Mouse (Mus musculus) heart, postnatal 4 days (tissue): ENCODE data around the gene Nt5dc1. TPM values are rescaled to one million over a fixed set of nuclear protein-coding genes. Genes with fewer than 3 reads are reported as not detected.
"Not testable (repeated sequence)": the region's sequence is repeated elsewhere in the genome, so short reads cannot be mapped to it uniquely, and the experiment has no call there.

Experiments
- DNase-seq: peaks from one replicate; pipeline ENCODE4 v3.0.0; 2021
- total RNA-seq, 2 experiments: library from RNA; stranded (reverse); gene quantifications; 2 replicates each; pipeline ENCODE4 v1.2.3; 2021

Gene Nt5dc1
- total RNA-seq: 10 to 100 TPM; 10.4 to 11.1 TPM

- DNase-seq: peak; percentile 97
Measured at GRCm38 (mm10) chr10:34418204-34418756, at the start of gene Nt5dc1. TSS of gene Nt5dc1 (minus strand) at chr10:34418552.

GRCm38 (mm10) chr10:34464321-34464720 is 46.0 kb upstream of the Nt5dc1 start:
- DNase-seq: no peak

- peak; percentile 61 for DNase-seq
Measured at GRCm38 (mm10) chr10:34461451-34461850, 43.1 kb upstream of the Nt5dc1 start.

- no peak for DNase-seq
Measured at GRCm38 (mm10) chr10:34449469-34449868, 31.1 kb upstream of the Nt5dc1 start.

- DNase-seq: not testable (repeated sequence)
Measured at GRCm38 (mm10) chr10:34434191-34434590, 15.8 kb upstream of the Nt5dc1 start.

GRCm38 (mm10) chr10:34431783-34432182 is 13.4 kb upstream of the Nt5dc1 start:
- no peak for DNase-seq

- DNase-seq: not testable (repeated sequence)
Measured at GRCm38 (mm10) chr10:34418794-34419193, 442 bp upstream of the Nt5dc1 start.

GRCm38 (mm10) chr10:34399267-34399666 is 19.1 kb downstream of the Nt5dc1 start:
- DNase-seq: no peak

GRCm38 (mm10) chr10:34396959-34397358 is 21.4 kb downstream of the Nt5dc1 start:
- no peak for DNase-seq

- no peak for DNase-seq
Measured at GRCm38 (mm10) chr10:34389681-34390080, 28.7 kb downstream of the Nt5dc1 start, which contains the start of gene Col10a1. TSS of gene Col10a1 (plus strand) at chr10:34389981.

GRCm38 (mm10) chr10:34385636-34386035 is 32.7 kb downstream of the Nt5dc1 start:
- DNase-seq: no peak

GRCm38 (mm10) chr10:34373332-34373731 is 45.0 kb downstream of the Nt5dc1 start:
- DNase-seq: no peak

GRCm38 (mm10) chr10:34368138-34368537 is 50.2 kb downstream of the Nt5dc1 start:
- DNase-seq: no peak

- peak; percentile 40 for DNase-seq
Measured at GRCm38 (mm10) chr10:34363756-34364155, 54.6 kb downstream of the Nt5dc1 start.

- DNase-seq: no peak
Measured at GRCm38 (mm10) chr10:34358263-34358662, 60.1 kb downstream of the Nt5dc1 start.

GRCm38 (mm10) chr10:34352166-34352565 is 66.2 kb downstream of the Nt5dc1 start:
- no peak for DNase-seq

GRCm38 (mm10) chr10:34341886-34342285 is 76.5 kb downstream of the Nt5dc1 start:
- DNase-seq: no peak

- no peak for DNase-seq
Measured at GRCm38 (mm10) chr10:34341014-34341413, 77.3 kb downstream of the Nt5dc1 start.

GRCm38 (mm10) chr10:34328310-34328709 is 90.0 kb downstream of the Nt5dc1 start:
- DNase-seq: peak; percentile 58

GRCm38 (mm10) chr10:34327144-34327543 is 91.2 kb downstream of the Nt5dc1 start:
- DNase-seq: no peak

- no peak for DNase-seq
Measured at GRCm38 (mm10) chr10:34326701-34327100, 91.7 kb downstream of the Nt5dc1 start.

GRCm38 (mm10) chr10:34320809-34321208 is 97.5 kb downstream of the Nt5dc1 start:
- DNase-seq: no peak

GRCm38 (mm10) chr10:34317217-34317606 is 101.1 kb downstream of the Nt5dc1 start:
- no peak for DNase-seq

GRCm38 (mm10) chr10:34316571-34317216 is 101.7 kb downstream of the Nt5dc1 start:
- no peak for DNase-seq
